Mouse (Mus musculus) B cell, adult (primary cell): ENCODE results near the gene Slc23a3. TPM values are rescaled to one million over a fixed set of nuclear protein-coding genes. Genes with fewer than 3 reads are reported as not detected.

ENCODE experiments used
- total RNA-seq: library from RNA; stranded (reverse); gene quantifications from 4 replicates; pipeline ENCODE4 v1.2.4, GENCODE M21; 2023; ENCODE audit not compliant: inconsistent age

The Slc23a3 gene
- total RNA-seq, result 0.93 to 1.8 TPM (median 1.3 TPM) in 4 replicates

GRCm38 (mm10) chr1:75133421-75134207 is at the start of gene Slc23a3:
Gene Slc23a3 (minus strand): TSS chr1:75133890.

GRCm38 (mm10) chr1:75180105-75180590 is 46.5 kb upstream of the Slc23a3 start, which contains the start of gene Abcb6:
Gene Abcb6 (minus strand): TSS chr1:75180392.

GRCm38 (mm10) chr1:75168472-75169464 is 35.1 kb upstream of the Slc23a3 start, which contains the start of gene Zfand2b:
Gene Zfand2b (plus strand): TSS chr1:75168646.

GRCm38 (mm10) chr1:75142301-75143261 is 8.9 kb upstream of the Slc23a3 start, which contains the start of the genes Cnppd1 and Retreg2:
Gene Cnppd1 (minus strand): TSS chr1:75142711.
Gene Retreg2 (plus strand): TSS chr1:75142778.

GRCm38 (mm10) chr1:75124346-75125321 is 9.1 kb downstream of the Slc23a3 start, which contains the start of gene Nhej1:
Gene Nhej1 (minus strand): TSS chr1:75125200.

Other genes starting within 250 kb of the Slc23a3 start
- gene Fev, start 248.5 kb downstream of the Slc23a3 start, total RNA-seq, result not detected in 4 replicates
- gene Cryba2, start 240.7 kb downstream of the Slc23a3 start, total RNA-seq, result not detected in 4 replicates
- gene Cfap65, start 198.3 kb downstream of the Slc23a3 start, total RNA-seq, result not detected in 4 replicates
- 0.32 to 0.60 TPM (median 0.48 TPM) in 3 of 4 replicates, not detected in the other for gene Ihh, start 182.2 kb downstream of the Slc23a3 start, total RNA-seq
- 3.5 to 6.7 TPM (median 5.0 TPM) in 4 replicates for gene Nhej1, start 8.7 kb downstream of the Slc23a3 start, total RNA-seq
- gene Cnppd1, start 8.8 kb upstream of the Slc23a3 start, total RNA-seq, result 107 to 119 TPM (median 112 TPM) in 4 replicates
- 60.5 to 80.1 TPM (median 70.4 TPM) in 4 replicates for gene Retreg2, start 8.9 kb upstream of the Slc23a3 start, total RNA-seq
- gene Zfand2b, start 34.8 kb upstream of the Slc23a3 start, total RNA-seq, result 39.0 to 44.9 TPM (median 43.5 TPM) in 4 replicates
- gene Abcb6, start 46.5 kb upstream of the Slc23a3 start, total RNA-seq, result 3.7 to 5.5 TPM (median 4.0 TPM) in 4 replicates
- 30.4 to 36.3 TPM (median 33.0 TPM) in 4 replicates for gene Ankzf1, start 58.3 kb upstream of the Slc23a3 start, total RNA-seq
- 26.6 to 34.5 TPM (median 28.6 TPM) in 4 replicates for gene Atg9a, start 58.3 kb upstream of the Slc23a3 start, total RNA-seq
- 12.0 to 21.7 TPM (median 14.2 TPM) in 4 replicates for gene Glb1l, start 76.9 kb upstream of the Slc23a3 start, total RNA-seq
- gene Stk16, start 76.9 kb upstream of the Slc23a3 start, total RNA-seq, result 89.4 to 98.9 TPM (median 93.2 TPM) in 4 replicates
- gene Tuba4a, start 86.0 kb upstream of the Slc23a3 start, total RNA-seq, result 197 to 212 TPM (median 207 TPM) in 4 replicates
- 1.3 TPM in 1 of 4 replicates, not detected in the others for gene A630095N17Rik, start 98.2 kb upstream of the Slc23a3 start, total RNA-seq
- gene Dnajb2, start 102.5 kb upstream of the Slc23a3 start, total RNA-seq, result 80.0 to 93.8 TPM (median 88.3 TPM) in 4 replicates
- 0.19 TPM in 1 of 4 replicates, not detected in the others for gene Ptprn, start 130.6 kb upstream of the Slc23a3 start, total RNA-seq
- not detected in 4 replicates for gene Resp18, start 144.5 kb upstream of the Slc23a3 start, total RNA-seq
- gene Dnpep, start 184.1 kb upstream of the Slc23a3 start, total RNA-seq, result 44.7 to 64.5 TPM (median 48.8 TPM) in 4 replicates
- 0.21 to 0.70 TPM in 2 of 4 replicates, not detected in the others for gene Des, start 226.4 kb upstream of the Slc23a3 start, total RNA-seq
- not detected in 4 replicates for gene Speg, start 241.4 kb upstream of the Slc23a3 start, total RNA-seq